Mouse (Mus musculus) CD4-positive naive resting alpha-beta T cell, adult 57 days (primary cell): ENCODE results near the gene Vmn2r75. TPM values are rescaled to one million over a fixed set of nuclear protein-coding genes. Genes with fewer than 3 reads are reported as not detected.

Experiments used
- total RNA-seq: library from RNA; stranded (reverse); gene quantifications from one replicate; pipeline ENCODE4 v1.2.4, GENCODE M21; 2023

Gene Vmn2r75
- total RNA-seq: not detected

GRCm38 (mm10) chr7:86171678-86172077, at the start of gene Vmn2r75:
Vmn2r75 (minus strand) TSS chr7:86171778.

Other genes with a start within 250 kb of the Vmn2r75 start
- not detected for gene Vmn2r74, start 210.1 kb downstream of the Vmn2r75 start, total RNA-seq
- not detected for gene Vmn2r76, start 74.5 kb upstream of the Vmn2r75 start, total RNA-seq
- gene Olfr310, start 105.4 kb upstream of the Vmn2r75 start, total RNA-seq: not detected
- not detected for gene Olfr309, start 141.9 kb upstream of the Vmn2r75 start, total RNA-seq
- gene Olfr308, start 153.9 kb upstream of the Vmn2r75 start, total RNA-seq: not detected
- gene Olfr307, start 165.8 kb upstream of the Vmn2r75 start, total RNA-seq: not detected
- not detected for gene Olfr305, start 195.2 kb upstream of the Vmn2r75 start, total RNA-seq
- gene Olfr304, start 214.9 kb upstream of the Vmn2r75 start, total RNA-seq: not detected
- gene Olfr303, start 226.0 kb upstream of the Vmn2r75 start, total RNA-seq: not detected
- gene Olfr301, start 232.1 kb upstream of the Vmn2r75 start, total RNA-seq: not detected